ENCODE assay signal across 8 mouse cellular contexts in the genomic region with DNA sequence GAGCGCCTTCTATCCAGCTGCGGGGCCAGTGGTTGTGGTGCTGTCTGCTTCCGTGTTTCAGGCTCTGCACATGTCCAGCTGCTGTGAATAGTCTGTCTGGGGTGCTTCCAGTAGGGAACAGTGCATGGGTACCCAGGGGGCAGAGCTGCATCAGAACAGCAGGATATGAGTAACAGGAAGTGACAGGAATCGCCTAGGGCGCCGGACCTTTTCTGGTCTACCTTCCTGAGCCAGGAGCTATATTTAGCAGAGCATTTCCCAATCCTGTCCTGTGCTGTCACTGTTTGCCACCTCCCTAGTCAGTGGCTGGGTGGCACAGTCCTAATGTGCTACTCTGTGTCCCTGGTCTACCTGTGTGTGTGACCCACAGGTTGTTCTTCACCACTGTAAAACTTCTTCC. TPM values are rescaled to one million over a fixed set of nuclear protein-coding genes. Genes with fewer than 3 reads are reported as not detected.
DNase-seq lines count a peak whose midpoint lies in the region; ATAC-seq and TF ChIP-seq lines count a peak whose summit lies in the region.

No protein-coding gene starts in this region.

- DNase-seq in limb, embryonic 10.5 days (ENCODE audit: low spot score), result no peak
- peak; percentile 66 to 79 for DNase-seq in heart, adult 2 months
- no peak for DNase-seq in cerebellum, adult 9-11 months
- DNase-seq in hindbrain, embryonic 10.5 days (ENCODE audit: low spot score), result no peak

- 0 out of 2 replicates have a peak, but pooled peaks have one; percentile 58 for TF ChIP-seq EP300 in heart, adult 2 months (IDR thresholded peaks at IDR 0.05; ENCODE audit: insufficient read depth, low read depth, low read length)

- intact Hi-C loops in heart, adult 2 months (cut with DNase I), result loop anchor here (5.0 kb wide), 1 partner anchor 49 kb away; the partner anchor contains the start of gene Dgkd

- no peaks in the 10 kb centered on the region for H3K9me3 ChIP-seq in limb, embryonic 15.5 days
- H3K9me3 ChIP-seq in limb, embryonic 10.5 days (replicated peaks), result no peaks in the 10 kb centered on the region
- H3K9me3 ChIP-seq in kidney, embryonic 15.5 days (replicated peaks), result no peaks in the 10 kb centered on the region
- H3K9me3 ChIP-seq in midbrain, embryonic 15.5 days, result no peaks in the 10 kb centered on the region
- no peaks in the 10 kb centered on the region for H3K9me3 ChIP-seq in hindbrain, embryonic 10.5 days

- peak; percentile 65; the same call in 1 of the 2 replicates for TF ChIP-seq POLR2A in heart, adult 2 months (IDR thresholded peaks at IDR 0.05; ENCODE audit: insufficient read depth, low read depth, low read length)

- no peaks in the 10 kb centered on the region for H3K27me3 ChIP-seq in limb, embryonic 15.5 days
- no peaks in the 10 kb centered on the region for H3K27me3 ChIP-seq in limb, embryonic 10.5 days (ENCODE audit: low read depth, poor library complexity, severe bottlenecking)
- no peaks in the 10 kb centered on the region for H3K27me3 ChIP-seq in heart, adult 2 months (ENCODE audit: control insufficient read depth, insufficient read depth, low read length)
- no peaks in the 10 kb centered on the region for H3K27me3 ChIP-seq in kidney, embryonic 15.5 days
- no peaks in the 10 kb centered on the region for H3K27me3 ChIP-seq in midbrain, embryonic 15.5 days (replicated peaks)
- no peaks in the 10 kb centered on the region for H3K27me3 ChIP-seq in hindbrain, embryonic 10.5 days (ENCODE audit: insufficient read depth, poor library complexity, severe bottlenecking)

- no peak overlapping the region for H3K9ac ChIP-seq in limb, embryonic 15.5 days
- H3K9ac ChIP-seq in heart, adult 2 months (ENCODE audit: low read depth, low read length), result peak overlapping the region; percentile 1; the same call in 1 of the 2 replicates
- H3K9ac ChIP-seq in kidney, embryonic 15.5 days, result no peak overlapping the region
- H3K9ac ChIP-seq in midbrain, embryonic 15.5 days, result no peak overlapping the region

- 78% methylated on average over 6 of the region's 6 CpGs for WGBS in limb, embryonic 15.5 days
- WGBS in limb, embryonic 10.5 days, result 91% methylated on average over 6 of the region's 6 CpGs
- WGBS in heart, adult 2 months, result 19% methylated on average over 6 of the region's 6 CpGs
- 82% methylated on average over 6 of the region's 6 CpGs for WGBS in kidney, embryonic 15.5 days
- 96% methylated on average over 6 of the region's 6 CpGs for WGBS in midbrain, embryonic 15.5 days
- 91% methylated on average over 6 of the region's 6 CpGs for WGBS in hindbrain, embryonic 10.5 days

- peaks cover 7% of the 10 kb centered on the region for H3K36me3 ChIP-seq in limb, embryonic 15.5 days
- H3K36me3 ChIP-seq in limb, embryonic 10.5 days, result peaks cover 10% of the 10 kb centered on the region; the same call in 1 of the 2 replicates
- peaks cover 7% of the 10 kb centered on the region for H3K36me3 ChIP-seq in heart, adult 2 months (ENCODE audit: control insufficient read depth, insufficient read depth, low read length)
- H3K36me3 ChIP-seq in kidney, embryonic 15.5 days, result 0 out of 2 replicates have a peak, but pooled peaks cover 5% of the 10 kb centered on the region
- no peaks in the 10 kb centered on the region for H3K36me3 ChIP-seq in midbrain, embryonic 15.5 days (replicated peaks)
- peaks cover 16% of the 10 kb centered on the region; the same call in 1 of the 2 replicates for H3K36me3 ChIP-seq in hindbrain, embryonic 10.5 days

- no peaks in the 10 kb centered on the region for H3K4me1 ChIP-seq in limb, embryonic 15.5 days
- H3K4me1 ChIP-seq in limb, embryonic 10.5 days, result no peaks in the 10 kb centered on the region
- H3K4me1 ChIP-seq in heart, adult 2 months (ENCODE audit: control insufficient read depth, insufficient read depth, low read length), result peaks cover 11% of the 10 kb centered on the region
- peaks cover 5% of the 10 kb centered on the region; the same call in 1 of the 2 replicates for H3K4me1 ChIP-seq in kidney, embryonic 15.5 days
- H3K4me1 ChIP-seq in midbrain, embryonic 15.5 days, result no peaks in the 10 kb centered on the region
- H3K4me1 ChIP-seq in hindbrain, embryonic 10.5 days (replicated peaks), result no peaks in the 10 kb centered on the region

- H3K79me2 ChIP-seq in heart, adult 2 months (replicated peaks; ENCODE audit: control insufficient read depth, insufficient read depth, low read length), result peaks cover 1% of the 10 kb centered on the region; the same call in 1 of the 2 replicates

- peak overlapping the region; percentile 40; the same call in 1 of the 2 replicates for H3K27ac ChIP-seq in limb, embryonic 15.5 days
- no peak overlapping the region for H3K27ac ChIP-seq in limb, embryonic 10.5 days
- peak overlapping the region; percentile 85 for H3K27ac ChIP-seq in heart, adult 2 months
- H3K27ac ChIP-seq in kidney, embryonic 15.5 days, result peak overlapping the region; percentile 6; the same call in 1 of the 2 replicates
- H3K27ac ChIP-seq in midbrain, embryonic 15.5 days, result no peak overlapping the region
- no peak overlapping the region for H3K27ac ChIP-seq in hindbrain, embryonic 10.5 days

- H3K4me3 ChIP-seq in limb, embryonic 15.5 days, result no peak overlapping the region
- H3K4me3 ChIP-seq in limb, embryonic 10.5 days, result no peak overlapping the region
- H3K4me3 ChIP-seq in heart, adult 2 months, result peak overlapping the region; percentile 19; the same call in 1 of the 2 replicates
- H3K4me3 ChIP-seq in kidney, embryonic 15.5 days (replicated peaks), result no peak overlapping the region
- no peak overlapping the region for H3K4me3 ChIP-seq in midbrain, embryonic 15.5 days
- no peak overlapping the region for H3K4me3 ChIP-seq in hindbrain, embryonic 10.5 days

- H3K4me2 ChIP-seq in limb, embryonic 15.5 days, result no peak overlapping the region
- H3K4me2 ChIP-seq in kidney, embryonic 15.5 days, result no peak overlapping the region
- no peak overlapping the region for H3K4me2 ChIP-seq in midbrain, embryonic 15.5 days

- peak; percentile 20; the same call in 1 of the 2 replicates for TF ChIP-seq CTCF in heart, adult 2 months (IDR thresholded peaks at IDR 0.05)

- ATAC-seq in limb, embryonic 15.5 days (ENCODE audit: insufficient number of reproducible peaks, low FRiP score, low TSS enrichment, low read depth), result peak; percentile 63; the same call in 1 of the 2 replicates
- no peak; the same call in 1 of the 2 replicates for ATAC-seq in kidney, embryonic 15.5 days (replicated peaks; ENCODE audit: low FRiP score)
- ATAC-seq in monocyte, adult 5-6 weeks (replicated peaks; ENCODE audit: insufficient number of reproducible peaks, low FRiP score, low TSS enrichment, poor library complexity, severe bottlenecking), result peak; percentile 76
- ATAC-seq in midbrain, embryonic 15.5 days (replicated peaks), result no peak

RNA-seq across cellular contexts. Expression of gene Dgkd, which starts 47.9 kb away (rescaled TPM):
- 24.4 and 25.2 TPM in 2 replicates for polyA plus RNA-seq in limb, embryonic 15.5 days (2015; fragmentation: Nextera tagmentation; extraction: Ambion mirVana)
- polyA plus RNA-seq in limb, embryonic 10.5 days (2016; fragmentation: Nextera tagmentation; extraction: Ambion mirVana), result 38.8 and 39.7 TPM in 2 replicates
- 10 to 100 TPM; 40.8 to 47.3 TPM for total RNA-seq in heart, adult 2 months (2021)
- polyA plus RNA-seq in heart, adult 2 months (2012; rRNA removed), result 23.5 and 34.7 TPM in 2 replicates
- polyA plus RNA-seq in kidney, embryonic 15.5 days (2015; fragmentation: Nextera tagmentation; extraction: Ambion mirVana), result 30.0 and 33.6 TPM in 2 replicates
- total RNA-seq in monocyte, adult 5-6 weeks (2017), result 98.9 to 146 TPM (median 146 TPM) in 3 replicates
- polyA plus RNA-seq in midbrain, embryonic 15.5 days (2015; fragmentation: Nextera tagmentation; extraction: Ambion mirVana), result 49.6 and 52.8 TPM in 2 replicates
- 32.6 and 33.6 TPM in 2 replicates for polyA plus RNA-seq in hindbrain, embryonic 10.5 days (2016; fragmentation: Nextera tagmentation; extraction: Ambion mirVana)

Comparison
In these comparisons a context has a peak if more than half of its experiments do, and no peak if none do; other contexts are left out.
1. H3K27ac ChIP-seq: peak in limb, embryonic 15.5 days (single experiment), heart, adult 2 months (single experiment) and kidney, embryonic 15.5 days (single experiment); none in limb, embryonic 10.5 days (single experiment), midbrain, embryonic 15.5 days (single experiment) and hindbrain, embryonic 10.5 days (single experiment).
2. ATAC-seq: peak in limb, embryonic 15.5 days (single experiment) and monocyte, adult 5-6 weeks (single experiment); none in kidney, embryonic 15.5 days (single experiment) and midbrain, embryonic 15.5 days (single experiment).
3. DNase-seq: peak in heart, adult 2 months (2 of 2); none in limb, embryonic 10.5 days (single experiment), cerebellum, adult 9-11 months (single experiment) and hindbrain, embryonic 10.5 days (single experiment).